Mouse (Mus musculus) layer of hippocampus, adult 11-12 months (tissue): ENCODE results near the gene Rnf222.
A peak's percentile ranks its signal among the peaks of the same experiment; 100 is the strongest.

Source experiments
- DNase-seq: peaks from one replicate; pipeline ENCODE4 v3.0.0; 2022; ENCODE audit warnings: low spot score

Gene Rnf222

DNA sequence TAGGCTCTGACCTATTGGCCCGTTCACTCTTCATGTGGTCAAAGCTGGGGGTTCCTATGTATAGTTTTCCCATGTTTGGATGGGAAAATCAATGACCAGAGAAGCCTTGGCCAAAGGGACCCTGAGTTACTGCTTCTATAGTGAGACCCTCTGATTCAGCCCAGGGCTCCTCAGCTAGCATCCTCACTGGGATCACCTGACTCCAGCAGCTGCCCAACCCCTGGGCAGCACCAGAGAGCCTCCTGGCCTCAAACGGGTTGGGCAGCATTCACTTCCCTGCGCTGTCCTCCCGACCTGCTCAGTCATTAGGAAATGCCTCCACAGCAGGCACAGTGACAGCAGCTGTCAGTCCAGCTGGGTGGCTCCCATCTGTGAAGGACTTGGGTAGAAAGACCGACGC is at the start of gene Rnf222:
Gene Rnf222, plus strand, starts transcription at position 301 of the 400 bp plus-strand sequence.
- DNase-seq: no peak

DNA sequence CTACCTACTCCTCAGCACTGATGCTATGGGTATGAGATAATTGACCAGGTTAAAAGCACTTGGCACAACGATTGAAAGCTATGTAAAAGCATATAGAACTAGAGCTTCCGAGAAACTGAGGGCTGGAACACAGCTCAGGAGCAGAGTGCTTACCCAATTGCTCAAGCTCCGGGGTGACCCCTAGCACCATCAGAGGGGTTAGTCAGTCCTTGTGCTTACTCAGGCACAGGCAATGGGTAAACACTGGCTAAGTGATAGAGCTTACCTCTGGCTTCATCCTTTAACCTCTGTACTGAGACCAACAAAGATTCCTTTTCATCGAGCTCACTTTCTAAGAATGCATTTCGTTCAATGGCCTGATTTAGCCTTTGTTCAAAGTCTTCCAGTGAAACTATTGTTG is 48.7 kb upstream of the Rnf222 start:
- no peak for DNase-seq

DNA sequence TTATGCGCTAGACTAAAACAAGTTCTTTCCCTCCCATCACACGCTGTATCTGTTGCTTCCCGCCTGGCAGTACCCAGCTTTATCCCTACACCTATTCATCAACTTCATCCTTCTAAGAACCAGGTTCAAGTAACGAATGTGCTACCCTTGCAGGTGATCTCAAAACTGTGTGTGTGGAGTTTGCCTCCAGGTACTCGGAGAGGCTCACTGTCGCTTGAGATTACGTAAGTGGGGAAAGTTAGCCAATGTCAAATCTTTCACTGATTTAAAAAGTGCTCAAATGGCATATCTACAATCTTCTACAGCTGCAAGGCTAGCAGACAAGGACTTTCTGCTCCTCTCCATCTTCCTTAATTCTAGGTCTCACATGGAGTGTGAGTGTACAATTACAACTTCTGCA is 37.5 kb upstream of the Rnf222 start:
- DNase-seq: no peak

DNA sequence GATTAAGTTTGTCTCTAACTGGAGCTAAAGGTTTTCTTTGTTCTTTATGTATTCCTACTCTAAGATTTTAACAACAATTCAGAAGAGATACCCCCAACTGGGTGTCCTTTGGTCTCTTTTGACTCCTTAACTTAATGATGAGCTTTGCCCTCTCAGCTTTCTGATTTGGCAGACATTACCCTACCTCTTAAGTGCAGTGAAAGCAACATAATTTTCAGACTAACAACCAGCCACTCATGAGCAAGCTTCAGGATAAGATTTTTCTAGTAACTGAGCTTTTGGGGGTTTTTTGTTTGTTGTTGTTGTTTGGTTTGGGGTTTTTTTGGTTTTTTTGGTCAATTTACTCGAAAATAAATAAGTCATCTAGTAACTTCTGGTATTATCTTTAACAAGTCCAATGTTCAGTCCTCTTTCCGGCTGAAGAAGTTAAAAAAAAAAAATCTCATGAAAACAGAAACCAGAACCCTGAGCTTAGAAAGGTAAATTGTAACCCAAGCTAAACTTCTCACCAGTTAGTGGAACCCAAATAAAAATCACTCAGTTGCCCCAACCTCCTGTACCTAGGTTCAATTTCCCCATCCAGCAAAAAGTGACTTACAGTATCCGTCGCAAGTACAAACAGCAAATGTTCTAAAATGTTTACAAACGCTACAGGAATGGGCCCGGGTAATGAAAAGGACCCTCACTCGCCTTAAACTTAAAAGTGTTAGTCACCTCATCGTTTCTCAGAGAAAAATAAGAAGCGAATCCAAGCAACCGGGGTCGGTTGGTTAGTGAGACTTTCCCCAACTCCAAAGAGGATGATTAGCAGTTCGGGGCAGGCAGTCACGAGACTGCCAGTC is 36.5 kb upstream of the Rnf222 start:
- no peak for DNase-seq

DNA sequence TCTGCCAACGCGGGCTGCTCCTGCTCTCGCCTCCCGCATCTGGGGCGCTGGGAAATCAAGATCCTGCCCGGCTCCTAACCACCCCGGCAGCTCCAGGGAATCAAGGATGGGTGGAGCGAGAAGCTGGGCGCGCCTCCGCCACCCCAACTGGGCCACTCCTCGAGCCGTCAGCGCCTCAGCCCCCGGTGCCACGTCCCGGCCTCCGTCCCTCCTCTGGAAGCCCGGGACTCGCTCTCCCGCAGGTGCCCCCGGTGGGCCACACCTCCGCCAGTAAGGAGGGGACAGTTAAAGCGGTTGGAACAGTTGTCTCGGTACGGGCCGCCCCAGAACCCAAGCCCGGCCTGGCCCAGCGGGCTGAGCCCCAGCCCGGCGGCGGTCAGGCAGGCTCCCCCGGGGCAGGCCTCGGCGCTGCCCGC is 35.9 kb upstream of the Rnf222 start:
- DNase-seq: peak; percentile 60

DNA sequence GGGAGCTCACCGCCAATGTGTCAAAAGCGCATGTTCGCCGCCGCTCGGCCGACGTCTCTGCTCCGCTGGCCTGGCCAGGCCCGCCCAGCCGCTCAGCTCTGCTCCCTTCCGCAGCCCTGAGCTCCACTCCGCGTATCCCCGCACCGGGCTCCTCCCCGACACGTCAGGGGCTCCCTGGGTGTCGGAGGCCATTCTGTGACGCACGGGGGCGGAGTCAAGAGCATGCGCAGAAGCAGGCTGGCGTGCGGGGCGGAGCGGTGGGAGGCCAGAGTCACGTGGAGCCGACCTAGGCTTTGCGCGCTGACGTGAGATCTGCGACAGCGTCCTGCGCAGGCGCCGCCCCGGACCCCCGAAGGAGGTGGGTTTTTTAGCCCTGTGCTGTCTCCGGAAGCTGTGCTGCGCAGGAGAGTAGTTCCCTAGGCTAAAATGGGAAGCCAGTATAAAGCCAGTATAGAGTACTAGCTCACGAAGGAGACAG is 35.4 kb upstream of the Rnf222 start:
- peak; percentile 100 for DNase-seq

DNA sequence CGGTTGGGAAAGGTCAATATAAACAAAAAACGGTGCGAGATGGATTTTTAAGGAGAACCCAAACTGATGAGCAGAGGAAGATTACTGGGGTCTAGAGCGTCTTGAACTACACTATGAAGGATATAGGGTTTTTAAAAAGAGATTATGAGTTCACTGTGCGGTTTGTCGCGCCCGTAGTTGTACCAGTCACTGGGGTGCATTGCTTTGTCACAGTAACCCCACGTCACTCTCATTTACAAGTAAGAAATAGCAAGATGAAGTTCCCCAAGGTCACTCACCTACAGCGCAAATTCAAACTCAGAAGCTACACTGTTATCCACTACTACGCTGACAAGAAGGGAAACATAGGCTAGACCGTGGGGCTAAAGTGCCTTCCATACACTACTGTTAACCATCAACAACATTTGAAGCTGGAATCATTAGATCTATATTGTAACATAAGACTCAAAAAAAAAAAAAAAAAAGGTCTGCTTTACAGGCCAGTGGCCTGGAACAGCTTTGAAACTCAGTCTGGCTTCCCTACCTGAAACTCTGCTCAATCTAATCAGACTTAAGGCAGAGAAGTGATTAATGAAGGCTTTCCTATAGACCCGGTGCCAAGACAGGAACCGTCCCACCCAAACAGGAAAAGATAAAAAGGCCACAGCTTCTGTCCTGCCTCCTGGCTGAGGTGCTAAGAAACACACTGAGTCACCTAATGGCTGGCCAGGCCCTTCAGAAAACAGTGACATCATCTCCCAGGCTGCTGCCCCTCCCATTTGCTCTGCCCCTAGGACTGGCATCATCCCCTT is 34.5 kb upstream of the Rnf222 start:
- DNase-seq: no peak

DNA sequence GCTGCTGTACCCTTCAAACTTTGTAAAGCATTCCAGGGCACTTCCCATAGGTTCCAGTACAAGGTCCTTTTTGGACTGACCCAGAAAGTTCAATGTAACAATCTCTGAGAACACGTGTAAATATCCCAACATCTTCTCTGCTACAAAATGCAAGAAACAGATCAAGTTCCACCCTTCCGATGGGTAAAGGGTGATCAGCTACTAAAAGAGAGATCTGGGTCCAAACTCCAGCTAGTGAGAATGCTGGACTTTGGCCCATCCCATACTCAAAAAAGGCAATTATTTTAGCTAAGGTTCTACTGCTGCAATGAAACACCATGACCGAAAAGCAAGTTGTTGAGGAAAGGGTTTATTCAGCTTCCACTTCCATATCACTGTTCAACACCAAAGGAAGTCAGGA is 33.7 kb upstream of the Rnf222 start:
- DNase-seq: no peak

DNA sequence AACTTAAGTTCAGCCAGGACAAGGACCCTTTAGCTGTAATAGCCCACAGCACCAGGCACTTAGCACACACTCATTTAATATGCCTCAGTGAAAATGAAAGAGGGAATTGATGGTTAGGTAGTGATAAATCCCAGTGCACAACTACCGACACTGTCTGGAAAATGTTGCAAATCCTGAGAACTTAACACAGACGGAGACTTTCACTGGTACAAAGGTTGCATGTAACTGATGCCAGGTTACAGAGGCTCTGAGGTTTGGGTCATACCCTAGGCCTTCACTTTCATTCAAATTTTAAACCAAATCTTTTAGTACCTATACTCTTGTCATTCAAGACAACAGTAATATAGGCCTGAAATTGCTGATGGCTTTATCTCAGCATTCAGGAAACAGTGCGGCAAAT is 31.0 kb upstream of the Rnf222 start:
- DNase-seq: no peak

DNA sequence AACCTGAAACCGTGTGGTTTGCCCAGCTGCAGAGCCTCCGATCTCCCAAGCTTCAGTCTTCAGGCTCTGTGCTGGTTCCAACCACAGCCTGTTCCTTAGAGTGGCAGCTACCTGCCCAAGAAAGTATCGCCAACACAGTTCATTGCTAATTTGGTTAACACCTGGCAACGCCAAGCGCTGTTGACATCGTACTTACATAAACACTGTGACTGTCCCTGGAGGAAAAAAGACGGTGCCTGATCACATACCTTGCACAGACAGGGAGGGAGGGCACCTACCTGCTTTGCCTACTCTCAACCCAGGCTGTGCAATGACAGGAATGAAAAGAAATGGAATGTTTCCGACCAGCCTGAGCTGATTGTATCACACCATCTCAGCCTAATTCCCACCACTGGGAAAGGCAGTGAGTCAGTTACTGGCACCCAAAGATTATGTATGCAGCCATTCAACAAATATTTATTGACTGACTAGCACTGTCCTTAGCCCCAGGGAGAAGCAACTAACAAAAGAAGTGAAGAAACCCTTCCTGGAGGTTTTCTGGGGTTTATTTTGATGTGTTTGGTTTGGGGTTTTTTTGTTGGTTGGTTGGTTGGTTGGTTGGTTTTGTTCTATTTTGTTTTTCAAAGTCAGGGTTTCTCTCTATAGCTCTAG is 28.3 kb upstream of the Rnf222 start:
- DNase-seq: no peak

DNA sequence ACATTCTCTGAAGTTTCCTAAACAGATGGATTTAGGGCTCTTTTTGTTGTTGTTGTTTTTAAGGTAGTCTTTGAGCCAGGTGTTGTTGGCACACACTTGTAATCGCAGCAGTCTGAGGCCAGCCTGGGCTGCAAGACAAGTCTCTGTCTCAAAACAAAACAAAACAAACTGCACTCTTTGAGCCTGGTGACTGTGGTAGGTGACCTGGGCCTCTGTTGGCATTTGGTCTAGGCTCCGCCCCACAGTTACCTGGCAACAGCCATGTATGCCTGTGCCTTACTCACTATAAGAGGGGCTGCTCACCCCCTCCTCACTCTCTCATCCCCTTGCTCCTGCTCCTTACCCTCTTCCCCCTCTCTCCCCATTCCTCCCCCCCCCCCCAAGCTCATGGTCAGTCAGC is 26.1 kb upstream of the Rnf222 start:
- no peak for DNase-seq

DNA sequence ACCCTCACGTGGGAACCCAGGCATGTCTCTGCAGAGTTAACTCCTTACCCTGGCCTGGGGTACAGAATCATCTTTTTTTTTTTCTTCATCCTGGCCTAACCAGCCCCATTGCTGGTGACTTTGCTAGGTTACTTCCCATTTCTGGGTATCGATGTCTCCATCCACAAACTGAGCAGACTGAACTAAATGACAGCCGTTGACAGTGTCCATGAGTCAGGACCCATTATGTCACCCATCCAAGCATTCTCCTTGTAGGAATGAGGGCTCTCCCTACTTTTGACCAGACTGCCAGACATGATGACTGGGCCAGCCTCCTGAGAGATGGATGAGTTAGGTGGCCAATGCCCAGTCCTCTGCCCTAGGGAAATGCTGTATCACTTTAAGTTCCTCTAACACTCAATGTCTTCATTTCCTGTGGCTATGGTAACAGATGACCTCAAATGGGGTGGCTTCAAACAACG is 24.7 kb upstream of the Rnf222 start:
- DNase-seq: no peak

DNA sequence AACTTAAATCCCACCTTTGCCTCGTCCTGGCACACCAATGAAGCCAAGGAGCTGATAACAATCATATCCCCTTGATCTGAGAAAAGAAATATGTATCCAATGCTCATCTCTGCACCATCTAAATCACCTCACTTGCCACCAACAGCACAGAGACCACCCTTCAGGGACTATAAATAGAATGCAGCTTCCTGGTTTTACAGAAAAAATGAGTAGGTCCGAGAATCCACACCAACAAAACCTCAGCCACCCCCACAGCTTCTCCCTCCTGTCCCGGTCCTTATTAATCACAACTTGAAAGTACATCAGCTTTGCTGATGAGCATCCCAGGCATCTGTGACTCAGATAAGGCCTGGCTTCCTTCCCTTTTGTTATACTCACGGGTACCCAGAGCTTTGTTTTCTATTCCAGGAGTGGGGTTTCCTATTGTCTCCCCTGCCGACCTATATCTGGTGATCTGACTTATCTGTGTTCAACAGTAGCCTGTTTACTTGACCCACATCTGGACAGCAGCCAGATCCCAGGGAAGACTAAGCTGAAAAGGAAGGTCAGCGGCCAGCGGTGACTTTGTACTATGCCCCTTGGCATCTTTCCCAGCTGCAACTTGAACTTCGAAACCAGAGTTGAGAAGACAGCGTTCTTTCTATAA is 23.7 kb upstream of the Rnf222 start:
- DNase-seq: no peak

DNA sequence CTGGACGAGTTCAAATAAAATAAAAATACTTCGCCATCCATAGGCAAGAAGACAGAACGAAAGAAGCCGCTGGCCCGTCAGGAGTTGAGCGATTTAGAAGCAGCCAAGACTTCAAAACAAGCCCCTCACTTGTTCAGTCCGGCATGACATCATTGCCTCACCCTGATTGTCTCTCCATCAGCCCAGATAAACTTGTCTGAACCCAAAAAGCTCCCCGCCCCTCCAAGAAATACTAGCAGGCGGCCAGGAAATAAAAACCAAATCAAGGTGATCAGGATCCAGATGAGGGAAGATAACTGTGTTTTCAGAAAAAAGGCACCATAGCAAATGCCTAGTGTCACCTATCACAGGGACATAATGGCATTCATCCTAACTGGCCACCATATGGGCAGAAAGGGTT is 17.1 kb upstream of the Rnf222 start:
- no peak for DNase-seq

DNA sequence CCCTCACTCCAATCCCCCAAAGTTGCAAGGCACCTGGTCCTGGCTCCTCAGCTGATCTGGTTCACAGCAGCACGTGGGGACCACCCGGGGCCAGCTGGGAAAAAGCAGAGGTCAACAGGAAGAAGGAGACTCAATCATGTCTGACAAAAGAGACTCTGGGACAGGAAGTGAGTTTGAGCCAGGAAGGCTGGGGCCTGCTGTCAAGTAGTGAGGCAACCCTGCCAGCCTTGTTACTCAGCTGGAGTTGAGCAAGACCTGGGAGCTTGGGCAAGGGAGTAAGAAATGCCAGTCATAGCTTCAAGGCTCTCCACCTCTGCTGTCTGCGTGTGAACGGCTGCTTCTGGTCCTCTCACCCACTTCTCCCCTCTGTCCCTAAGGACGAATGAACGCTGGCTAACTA is 16.6 kb upstream of the Rnf222 start, which contains the start of gene Ndel1:
Gene Ndel1, minus strand, starts transcription at position 111 of the 400 bp plus-strand sequence.
- DNase-seq: no peak

DNA sequence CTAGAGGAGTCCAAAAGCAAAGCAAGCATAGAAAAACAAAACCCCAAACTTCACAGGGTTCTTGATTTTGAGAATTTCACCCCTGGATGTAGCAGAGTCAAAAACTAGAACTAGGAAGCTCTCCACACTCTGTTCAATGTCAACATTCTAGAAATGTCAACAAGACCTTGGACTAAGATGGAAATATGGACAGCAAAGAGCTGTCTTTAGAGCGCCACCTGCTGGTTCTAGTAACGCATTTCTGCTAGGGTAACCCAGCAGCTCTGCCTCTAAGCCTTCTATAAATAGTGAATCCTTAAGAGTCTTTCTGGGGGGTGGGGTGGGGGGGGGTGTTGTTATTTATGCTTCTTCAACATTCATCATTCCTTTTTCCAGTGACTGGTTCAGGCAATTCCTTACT is 13.5 kb upstream of the Rnf222 start:
- DNase-seq: peak; percentile 55

DNA sequence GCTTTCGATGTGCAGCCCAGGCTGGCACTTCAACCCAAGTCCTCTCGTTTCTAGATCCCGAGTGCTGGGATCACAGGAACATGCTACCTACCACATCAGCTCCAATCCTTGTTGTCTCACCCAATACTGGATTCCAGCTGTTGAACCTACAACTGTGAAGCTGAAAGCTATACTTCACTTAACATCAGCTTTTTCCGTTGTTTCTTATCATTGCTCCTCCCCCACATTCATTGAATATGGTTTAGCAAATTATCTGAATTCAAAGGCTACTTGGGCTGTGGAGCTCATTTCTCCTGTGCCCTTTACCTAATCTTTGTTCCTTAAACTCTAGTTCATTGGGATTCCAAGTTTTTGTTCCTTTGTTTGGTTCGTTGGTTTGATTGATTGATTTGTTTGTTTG is 9.5 kb upstream of the Rnf222 start:
- DNase-seq: no peak

DNA sequence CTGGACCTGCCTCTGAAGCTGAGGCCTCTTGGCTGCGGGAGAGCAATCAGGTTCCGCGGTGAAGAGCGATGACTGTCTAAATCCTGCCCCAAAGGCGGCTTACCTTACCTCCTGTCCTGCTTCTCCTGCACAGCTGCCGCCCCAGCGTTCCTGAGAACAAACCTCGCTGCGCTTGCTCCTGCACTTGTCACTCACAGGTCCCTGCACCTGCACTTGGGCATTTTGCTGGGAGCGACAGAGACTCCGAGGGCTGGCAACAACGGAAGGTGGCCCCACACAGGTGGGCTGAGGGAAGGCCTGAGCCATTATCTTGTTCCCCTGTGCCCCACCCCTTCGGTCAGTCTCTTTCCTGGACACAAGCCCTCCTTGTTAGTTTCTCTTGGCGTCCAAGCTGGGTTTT is 6.2 kb upstream of the Rnf222 start:
- DNase-seq: no peak

DNA sequence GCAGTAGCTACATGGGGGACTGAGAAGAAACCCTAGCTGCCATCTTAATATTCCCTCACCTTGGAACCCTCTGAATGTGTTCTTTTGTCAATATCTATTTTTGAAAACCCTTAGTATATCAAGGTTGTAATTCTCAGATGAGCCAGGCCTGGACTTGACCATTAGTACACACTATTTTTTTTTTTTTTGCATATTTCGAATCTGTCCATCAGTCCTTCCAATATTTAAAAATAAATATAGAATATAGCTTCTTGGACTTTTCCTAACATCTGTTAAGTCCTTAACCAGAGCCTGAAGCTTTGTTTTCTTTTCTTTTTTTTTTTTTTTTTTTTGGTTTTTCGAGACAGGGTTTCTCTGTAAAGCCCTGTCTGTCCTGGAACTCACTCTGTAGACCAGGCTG is 4.5 kb upstream of the Rnf222 start:
- no peak for DNase-seq

DNA sequence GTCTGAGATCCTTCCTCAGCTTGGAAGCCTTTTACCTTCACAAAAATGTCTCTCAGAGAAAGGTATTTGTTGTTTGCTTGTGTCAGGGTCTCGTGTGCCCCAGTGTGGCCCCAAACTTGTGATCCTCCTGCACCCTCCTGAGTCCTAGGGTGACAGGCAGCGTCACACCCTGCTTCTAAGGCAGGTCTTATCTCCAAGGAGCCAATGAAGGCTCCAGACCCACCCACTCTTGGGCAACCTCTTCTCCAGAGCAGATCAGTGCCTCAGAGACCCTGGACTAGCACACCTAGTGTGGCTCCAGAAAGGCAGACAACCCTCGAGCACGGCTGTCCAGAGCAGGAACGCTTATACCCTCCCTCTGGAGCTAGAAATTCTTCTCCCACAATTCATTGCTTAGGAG is 4.0 kb upstream of the Rnf222 start:
- DNase-seq: no peak

DNA sequence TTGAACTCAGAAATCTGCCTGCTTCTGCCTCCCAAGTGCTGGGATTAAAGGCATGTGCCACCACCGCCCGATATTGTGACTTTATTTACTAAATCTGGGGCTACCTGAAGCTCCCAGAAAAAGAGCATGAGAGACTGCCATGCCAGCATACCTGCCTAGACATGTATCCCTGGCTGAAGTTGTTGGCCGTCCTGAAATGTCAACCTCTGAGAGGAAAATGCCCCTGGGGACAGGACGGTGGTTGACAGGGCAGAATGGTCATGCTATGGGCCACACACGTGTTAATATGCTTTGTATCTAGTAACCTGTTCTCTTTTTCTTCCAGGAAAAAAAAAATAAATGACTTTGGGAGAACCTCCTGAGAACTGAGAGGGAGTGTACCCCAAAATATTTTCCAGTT is 2.3 kb upstream of the Rnf222 start:
- DNase-seq: no peak

DNA sequence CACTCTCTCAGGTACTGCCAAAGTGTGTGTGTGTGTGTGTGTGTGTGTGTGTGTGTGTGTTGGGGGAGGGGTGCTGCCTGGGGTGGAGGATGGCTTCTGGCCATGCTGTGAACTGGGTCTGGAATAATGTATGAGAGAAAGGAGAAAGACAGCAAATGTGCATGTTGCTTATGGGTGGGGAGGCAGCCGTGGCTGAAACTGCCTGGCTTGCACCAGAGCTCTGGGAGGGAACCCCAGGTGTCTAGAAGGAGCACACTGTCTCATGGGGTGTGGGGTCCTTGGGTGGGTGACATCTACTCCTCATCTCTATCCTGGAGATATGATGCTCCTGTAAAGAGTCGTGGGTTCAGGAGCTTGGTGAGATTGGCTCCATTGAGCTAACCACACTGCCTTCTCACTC is 300 bp downstream of the Rnf222 start:
- DNase-seq: no peak
